Mouse (Mus musculus): ENCODE measurements at regions not wholly inside any gene's neighbourhood (a gene's known extent, or its start where the extent isn't known, plus 50 kb on each side); places are given as distances from the start of the nearest gene placed in this dataset.
"Not testable (repeated sequence)": the region's sequence is repeated elsewhere in the genome, so short reads cannot be mapped to it uniquely, and the experiment has no call there.

- no peak overlapping the region for H3K4me2 ChIP-seq
- no peaks in the 10 kb centered on the region for H3K9me3 ChIP-seq (replicated peaks)
- 79% methylated on average over 1 of the region's 1 CpGs for WGBS
- H3K27me3 ChIP-seq: no peaks in the 10 kb centered on the region
- H3K4me3 ChIP-seq (replicated peaks): no peak overlapping the region
- no peak for ATAC-seq (replicated peaks; ENCODE audit: low FRiP score)
- H3K36me3 ChIP-seq: no peaks in the 10 kb centered on the region
- H3K9ac ChIP-seq: no peak overlapping the region
- no peak overlapping the region for H3K27ac ChIP-seq
- no peaks in the 10 kb centered on the region for H3K4me1 ChIP-seq
These were observed 761.0 kb downstream of the Cdh11 start for GRCm38 (mm10) chr8:102024472-102024871.

GRCm38 (mm10) chr8:102017776-102018175 lies 767.7 kb downstream of the Cdh11 start:
- Histone ChIP-seq H3K9me3 (replicated peaks) (no peaks in the 10 kb centered on the region), H3K4me2 (no peak overlapping the region), H3K9ac (no peak overlapping the region), H3K4me1 (no peaks in the 10 kb centered on the region), H3K27ac (no peak overlapping the region), H3K4me3 (replicated peaks) (no peak overlapping the region), H3K27me3 (no peaks in the 10 kb centered on the region), H3K36me3 (no peaks in the 10 kb centered on the region)
- WGBS: 75% methylated on average over 2 of the region's 2 CpGs
- ATAC-seq (replicated peaks; ENCODE audit: low FRiP score): no peak

GRCm38 (mm10) chr8:102000326-102001016 lies 785.0 kb downstream of the Cdh11 start:
- 79% methylated on average over 4 of the region's 4 CpGs for WGBS
- ATAC-seq (replicated peaks; ENCODE audit: low FRiP score): no peak
- H3K4me1 ChIP-seq: no peaks in the 10 kb centered on the region
- H3K9ac ChIP-seq: no peak overlapping the region
- no peak overlapping the region for H3K27ac ChIP-seq
- H3K27me3 ChIP-seq: no peaks in the 10 kb centered on the region
- H3K9me3 ChIP-seq (replicated peaks): no peaks in the 10 kb centered on the region
- no peak overlapping the region for H3K4me2 ChIP-seq
- no peak overlapping the region for H3K4me3 ChIP-seq (replicated peaks)
- H3K36me3 ChIP-seq: no peaks in the 10 kb centered on the region

GRCm38 (mm10) chr8:101996761-101997160 lies 788.7 kb downstream of the Cdh11 start:
- not testable (repeated sequence) for H3K9me3 ChIP-seq (replicated peaks); H3K4me3 ChIP-seq (replicated peaks); H3K27ac ChIP-seq; ATAC-seq (replicated peaks; ENCODE audit: low FRiP score); H3K4me2 ChIP-seq; H3K36me3 ChIP-seq; H3K4me1 ChIP-seq; H3K27me3 ChIP-seq; H3K9ac ChIP-seq
- WGBS: 85% methylated on average over 2 of the region's 2 CpGs

- Histone ChIP-seq H3K4me2 (no peak overlapping the region), H3K9ac (no peak overlapping the region), H3K4me3 (replicated peaks) (no peak overlapping the region), H3K36me3 (no peaks in the 10 kb centered on the region), H3K4me1 (no peaks in the 10 kb centered on the region), H3K27me3 (no peaks in the 10 kb centered on the region), H3K27ac (no peak overlapping the region), H3K9me3 (replicated peaks) (no peaks in the 10 kb centered on the region)
- 85% methylated on average over 2 of the region's 2 CpGs for WGBS
- no peak for ATAC-seq (replicated peaks; ENCODE audit: low FRiP score)
These were observed 828.6 kb downstream of the Cdh11 start for GRCm38 (mm10) chr8:101956832-101957231.

- Histone ChIP-seq H3K27ac (no peak overlapping the region), H3K27me3 (no peaks in the 10 kb centered on the region), H3K9me3 (replicated peaks) (no peaks in the 10 kb centered on the region), H3K4me2 (no peak overlapping the region), H3K9ac (no peak overlapping the region), H3K4me1 (no peaks in the 10 kb centered on the region), H3K4me3 (replicated peaks) (no peak overlapping the region), H3K36me3 (no peaks in the 10 kb centered on the region)
- WGBS: 64% methylated on average over 2 of the region's 2 CpGs
- ATAC-seq (replicated peaks; ENCODE audit: low FRiP score): no peak
These were observed 834.8 kb downstream of the Cdh11 start for GRCm38 (mm10) chr8:101950599-101950998.

GRCm38 (mm10) chr8:101937859-101938258 lies 847.6 kb downstream of the Cdh11 start:
- Histone ChIP-seq H3K27me3 (no peaks in the 10 kb centered on the region), H3K4me2 (no peak overlapping the region), H3K9me3 (replicated peaks) (no peaks in the 10 kb centered on the region), H3K4me1 (no peaks in the 10 kb centered on the region), H3K27ac (no peak overlapping the region), H3K4me3 (replicated peaks) (no peak overlapping the region), H3K36me3 (no peaks in the 10 kb centered on the region), H3K9ac (no peak overlapping the region)
- 72% methylated on average over 2 of the region's 2 CpGs for WGBS
- ATAC-seq (replicated peaks; ENCODE audit: low FRiP score): no peak

- H3K27ac ChIP-seq: no peak overlapping the region
- H3K4me2 ChIP-seq: no peak overlapping the region
- H3K9ac ChIP-seq: no peak overlapping the region
- H3K36me3 ChIP-seq: no peaks in the 10 kb centered on the region
- H3K4me1 ChIP-seq: no peaks in the 10 kb centered on the region
- no peak overlapping the region for H3K4me3 ChIP-seq (replicated peaks)
- H3K27me3 ChIP-seq: no peaks in the 10 kb centered on the region
- 91% methylated on average over 1 of the region's 1 CpGs for WGBS
- no peaks in the 10 kb centered on the region for H3K9me3 ChIP-seq (replicated peaks)
- ATAC-seq (replicated peaks; ENCODE audit: low FRiP score): no peak
These were observed 871.8 kb downstream of the Cdh11 start for GRCm38 (mm10) chr8:101913665-101914064.

Measured in kidney, embryonic 15.5 days (tissue).